Mouse (Mus musculus) left cerebral cortex, postnatal 25 days (tissue): ENCODE measurements around the gene Gngt2. TPM values are rescaled to one million over a fixed set of nuclear protein-coding genes. Genes with fewer than 3 reads are reported as not detected.
A peak's percentile ranks its signal among the peaks of the same experiment; 100 is the strongest.

Source experiments
- DNase-seq, 2 experiments: peaks; one replicate each; pipeline ENCODE4 v3.0.0; 2022; ENCODE audit warnings: low spot score in 2 of 2, mixed read lengths in 1 of 2
- intact Hi-C: fragments of 180-260 bp; cut with DNase I; formaldehyde crosslinking; loops from one replicate; pipeline ENCODE4 v1.15.1; 2025
- total RNA-seq, 2 experiments: library from RNA; stranded (reverse); gene quantifications; 2 replicates each; pipeline ENCODE4 v1.2.3; 2021

The Gngt2 gene
- total RNA-seq, 2 experiments from 2014 or later, result 2.6 to 3.2 TPM

DNA sequence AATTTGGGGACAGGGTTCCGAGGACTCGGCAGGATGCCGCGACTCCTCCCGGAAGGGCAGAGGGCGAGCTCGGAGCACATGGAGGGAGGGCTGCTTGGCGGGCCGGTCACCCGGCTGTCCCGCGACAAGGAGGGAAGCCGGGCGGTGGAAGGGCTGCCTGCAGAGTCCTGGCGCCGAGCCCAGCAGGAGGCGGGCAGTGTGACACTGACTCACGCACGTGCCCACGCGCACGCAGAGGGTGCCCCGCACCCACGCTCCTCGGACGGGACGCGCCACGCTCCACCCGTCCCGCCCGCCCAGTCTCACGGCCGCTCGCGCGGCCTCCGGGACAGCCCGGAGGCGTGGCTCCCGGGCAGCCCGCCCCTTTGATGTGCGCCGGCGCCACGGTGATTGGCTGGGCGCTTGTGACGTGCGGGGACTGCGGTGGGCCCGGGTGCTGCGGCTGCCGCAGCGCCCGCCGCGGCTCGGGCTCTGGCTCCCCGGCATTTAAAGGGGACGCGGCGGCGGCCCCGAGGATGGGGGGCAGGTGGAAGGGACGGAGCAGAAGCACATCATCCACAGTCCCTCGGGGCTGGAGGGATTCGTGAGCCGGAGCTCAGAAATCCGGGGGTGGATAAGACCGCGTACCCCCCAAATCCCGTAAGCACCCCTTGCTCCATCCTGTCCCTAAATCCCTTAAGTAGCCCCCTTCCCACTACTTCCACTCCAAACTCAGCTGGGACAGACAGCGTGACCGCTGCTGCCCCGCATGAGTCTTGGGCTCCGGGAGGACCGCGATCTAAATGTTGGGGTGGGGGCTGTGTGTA lies 12.7 kb upstream of the Gngt2 start, which contains the start of gene Phospho1:
Phospho1 (plus strand) TSS at position 429 of the 806 bp plus-strand sequence.
- DNase-seq, result peak; percentile 91

DNA sequence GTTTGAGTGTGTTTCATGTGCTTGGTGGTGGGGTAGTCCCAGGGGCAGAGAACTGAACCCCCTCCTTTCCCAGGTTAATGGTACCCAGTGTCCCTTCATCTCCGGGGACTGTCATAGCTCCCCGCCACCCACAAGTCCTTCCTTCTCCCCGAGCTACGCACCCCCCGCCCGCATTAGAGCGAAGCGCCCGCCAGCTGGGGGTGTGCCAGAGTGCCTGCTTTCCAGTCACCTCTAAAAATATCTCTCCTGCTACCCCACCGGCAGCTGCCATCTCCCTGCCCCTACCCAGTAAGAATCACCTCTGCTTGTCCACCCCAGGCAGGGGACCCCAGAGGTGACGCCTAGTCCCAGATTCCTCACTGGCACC lies 12.2 kb upstream of the Gngt2 start:
- intact Hi-C loops, result loop anchor here (2.0 to 10.0 kb wide), 5 partner anchors 34 to 302 kb away; partner anchors contain the start of gene Snf8
- DNase-seq, result peak in 1 of 2 experiments; percentile 68

More for the DNA sequence above, 12.7 kb upstream of the Gngt2 start, which contains the start of gene Phospho1:
- intact Hi-C loops, result loop anchor here (2.0 to 10.0 kb wide), 3 partner anchors 35 to 139 kb away; no protein-coding TSS in a partner anchor

DNA sequence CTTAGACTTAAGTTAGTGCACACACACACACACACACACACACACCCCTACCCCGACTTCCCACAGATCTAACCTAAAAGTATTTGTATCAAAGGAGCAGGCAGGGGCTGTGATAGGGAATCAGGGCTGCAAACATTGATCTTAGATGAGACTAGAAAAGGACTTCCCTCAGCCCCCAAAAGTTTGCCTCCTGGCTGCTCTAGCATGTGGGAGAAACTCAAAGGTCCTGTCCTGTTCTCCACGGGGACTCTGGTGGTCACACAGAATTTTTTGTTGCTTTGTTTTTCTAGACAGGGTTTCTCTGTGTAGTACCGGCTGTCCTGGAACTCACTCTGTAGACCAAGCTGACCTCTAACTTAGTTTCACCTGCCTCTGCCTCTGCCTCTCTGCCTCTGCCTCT lies 11.4 kb upstream of the Gngt2 start:
- no peak for DNase-seq
- intact Hi-C loops, result loop anchor here (2.0 to 10.0 kb wide), 4 partner anchors 33 to 302 kb away; partner anchors contain the start of gene Snf8

DNA sequence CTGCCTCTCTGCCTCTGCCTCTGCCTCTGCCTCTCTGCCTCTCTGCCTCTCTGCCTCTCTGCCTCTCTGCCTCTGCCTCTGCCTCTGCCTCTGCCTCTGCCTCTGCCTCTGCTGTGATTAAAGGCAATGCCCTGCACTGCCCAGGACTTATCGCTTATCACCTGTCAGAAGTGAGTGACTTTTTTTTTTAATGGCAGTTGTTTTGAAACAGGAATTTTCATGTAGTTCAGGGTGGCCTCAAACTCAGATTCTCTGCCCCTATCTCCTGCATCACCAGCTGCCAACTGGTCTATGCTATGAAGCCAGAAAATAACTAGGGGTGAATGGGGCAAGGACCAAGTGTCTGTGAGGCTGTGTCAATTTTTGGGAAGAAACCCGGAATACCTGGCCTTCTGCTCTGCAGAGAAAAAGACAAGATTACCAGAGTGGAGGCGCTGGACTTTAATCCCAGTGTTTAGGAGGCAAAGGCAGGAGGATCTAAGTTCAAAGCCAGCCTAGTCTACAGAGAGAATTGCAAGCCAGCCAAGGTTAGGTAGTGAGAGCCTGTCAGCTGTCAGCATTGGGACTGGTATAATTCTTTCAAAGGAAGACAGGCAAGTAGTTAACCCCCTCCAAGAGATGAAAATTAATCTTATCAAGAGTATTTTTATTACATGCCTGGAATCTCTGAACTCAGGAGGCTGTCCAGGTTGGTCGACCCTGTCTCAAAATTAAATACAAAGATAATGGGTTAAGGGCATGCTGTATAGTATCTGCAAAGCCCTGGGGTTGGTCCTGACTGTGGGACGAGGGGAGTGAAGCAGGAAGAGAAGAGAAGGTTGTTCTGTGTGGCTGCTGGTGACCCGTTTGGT lies 10.5 kb upstream of the Gngt2 start:
- DNase-seq, result no peak
- intact Hi-C loops, result loop anchor here (5.0 to 10.0 kb wide), 3 partner anchors 142 to 301 kb away; partner anchors contain the start of gene Snf8

DNA sequence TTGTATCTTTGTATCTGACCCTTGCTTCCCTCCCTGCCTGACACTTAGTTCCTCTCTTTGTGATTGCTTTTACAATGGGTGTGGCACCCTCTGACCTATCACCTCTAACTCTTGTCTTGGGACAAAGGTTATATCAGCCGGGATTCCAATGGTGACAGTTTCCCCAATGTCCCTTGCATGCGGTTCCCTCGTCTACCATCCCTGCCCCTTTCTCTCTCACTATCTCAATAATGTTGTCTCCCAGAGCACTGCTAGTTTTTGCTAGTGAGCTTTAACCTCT lies 9.9 kb upstream of the Gngt2 start:
- intact Hi-C loops, result loop anchor here (5.0 to 10.0 kb wide), 3 partner anchors 142 to 300 kb away; partner anchors contain the start of gene Snf8
- DNase-seq, result no peak

DNA sequence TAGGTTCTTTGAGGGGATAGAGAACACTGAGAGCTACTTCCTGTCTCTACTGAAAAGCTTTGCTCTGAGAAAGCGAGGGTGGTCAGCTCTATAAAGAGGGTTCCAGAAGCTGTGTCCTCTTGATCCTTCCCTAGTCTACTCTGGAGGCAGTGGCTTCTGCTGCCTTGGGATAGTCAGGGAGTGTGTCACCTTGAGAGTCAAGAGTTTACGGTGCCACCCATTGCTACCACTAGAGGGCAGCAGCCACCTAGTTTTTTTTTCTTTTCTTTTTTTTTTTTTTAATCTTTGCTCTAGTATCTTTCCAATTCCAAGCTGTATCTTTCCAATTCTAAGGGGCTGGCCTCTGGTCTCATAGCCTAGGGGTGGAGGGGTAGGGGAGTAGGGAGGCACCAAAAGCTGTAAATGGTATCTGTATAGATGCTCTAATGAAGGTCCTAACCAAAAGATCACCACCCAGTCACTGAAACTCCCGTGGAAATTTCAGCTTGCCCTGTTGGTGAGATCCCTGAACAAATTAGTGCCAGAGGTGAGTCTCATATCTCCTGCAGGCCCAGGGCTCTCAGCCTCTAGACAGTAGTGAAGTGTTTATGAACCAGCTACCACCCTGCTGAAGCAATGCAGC lies 9.4 kb upstream of the Gngt2 start:
- intact Hi-C loops, result loop anchor here (1.0 to 10.0 kb wide), 4 partner anchors 26 to 300 kb away; partner anchors contain the start of gene Snf8
- peak; percentile 55 to 77 for DNase-seq

DNA sequence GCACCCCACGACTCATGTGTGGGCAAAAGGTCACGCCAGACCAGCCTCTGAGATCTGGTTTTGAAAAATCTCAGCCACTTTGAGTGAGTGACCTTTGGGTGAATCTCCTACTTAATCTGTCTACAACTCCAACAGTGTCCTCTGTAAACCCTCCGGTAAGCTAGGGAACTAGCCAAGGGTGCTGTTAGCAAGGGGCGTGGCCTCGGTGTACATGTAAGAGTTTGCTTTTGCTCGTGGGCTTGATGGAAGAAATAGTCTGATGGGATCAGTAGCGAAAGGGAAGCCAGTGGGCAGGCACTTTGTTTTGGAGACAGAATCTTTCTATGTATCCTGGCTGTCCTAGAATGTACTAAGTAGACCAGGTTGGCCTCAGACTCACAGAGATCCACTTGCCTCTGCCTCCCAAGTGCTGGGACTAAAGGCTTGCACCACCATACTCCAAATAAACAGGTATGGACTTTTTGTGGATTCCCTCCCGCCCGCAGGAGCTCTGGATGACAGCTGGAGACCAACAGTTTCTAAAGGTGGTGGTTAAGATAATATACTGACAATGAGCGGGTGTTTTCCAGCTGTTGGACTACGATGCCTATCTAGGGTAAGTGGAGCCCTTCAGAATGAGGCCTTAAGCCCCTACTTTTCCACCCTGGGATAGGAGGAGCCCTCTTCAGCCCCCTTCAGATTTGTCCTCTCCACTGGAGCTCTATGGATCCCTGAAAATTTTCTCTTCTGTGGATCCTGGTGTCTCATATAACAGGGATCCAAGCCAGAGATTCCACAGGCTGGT lies 8.6 kb upstream of the Gngt2 start:
- DNase-seq, result no peak
- intact Hi-C loops, result loop anchor here (1.0 to 10.0 kb wide), 4 partner anchors 25 to 299 kb away; partner anchors contain the start of gene Snf8

DNA sequence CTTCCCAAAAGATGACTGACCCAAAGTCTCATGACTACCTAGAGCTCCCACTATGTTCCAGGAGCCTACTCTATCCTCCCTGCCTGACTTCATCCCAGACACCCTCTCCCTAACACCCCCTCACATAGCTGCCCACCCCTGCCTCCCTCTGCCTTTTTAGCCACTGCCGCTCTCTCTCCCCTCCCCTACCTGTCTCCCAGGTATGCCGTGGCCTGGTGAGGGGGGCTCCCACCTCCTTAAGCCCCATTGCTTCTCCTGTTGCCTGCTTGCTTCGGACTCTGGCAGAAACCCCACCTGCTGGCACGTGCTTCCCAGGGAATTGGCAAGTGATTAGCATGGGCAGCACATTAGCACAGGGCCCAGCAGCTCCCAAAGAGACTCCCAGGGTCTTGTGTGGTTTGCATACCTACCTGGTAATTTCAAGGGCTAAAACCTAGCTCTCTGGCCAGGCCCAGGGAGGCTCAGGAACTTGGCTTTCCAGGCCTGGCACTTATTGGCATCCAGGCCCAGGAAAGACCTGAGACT lies 7.4 kb upstream of the Gngt2 start:
- intact Hi-C loops, result loop anchor here (5.0 to 10.0 kb wide), 3 partner anchors 145 to 298 kb away; partner anchors contain the start of gene Snf8
- no peak for DNase-seq

DNA sequence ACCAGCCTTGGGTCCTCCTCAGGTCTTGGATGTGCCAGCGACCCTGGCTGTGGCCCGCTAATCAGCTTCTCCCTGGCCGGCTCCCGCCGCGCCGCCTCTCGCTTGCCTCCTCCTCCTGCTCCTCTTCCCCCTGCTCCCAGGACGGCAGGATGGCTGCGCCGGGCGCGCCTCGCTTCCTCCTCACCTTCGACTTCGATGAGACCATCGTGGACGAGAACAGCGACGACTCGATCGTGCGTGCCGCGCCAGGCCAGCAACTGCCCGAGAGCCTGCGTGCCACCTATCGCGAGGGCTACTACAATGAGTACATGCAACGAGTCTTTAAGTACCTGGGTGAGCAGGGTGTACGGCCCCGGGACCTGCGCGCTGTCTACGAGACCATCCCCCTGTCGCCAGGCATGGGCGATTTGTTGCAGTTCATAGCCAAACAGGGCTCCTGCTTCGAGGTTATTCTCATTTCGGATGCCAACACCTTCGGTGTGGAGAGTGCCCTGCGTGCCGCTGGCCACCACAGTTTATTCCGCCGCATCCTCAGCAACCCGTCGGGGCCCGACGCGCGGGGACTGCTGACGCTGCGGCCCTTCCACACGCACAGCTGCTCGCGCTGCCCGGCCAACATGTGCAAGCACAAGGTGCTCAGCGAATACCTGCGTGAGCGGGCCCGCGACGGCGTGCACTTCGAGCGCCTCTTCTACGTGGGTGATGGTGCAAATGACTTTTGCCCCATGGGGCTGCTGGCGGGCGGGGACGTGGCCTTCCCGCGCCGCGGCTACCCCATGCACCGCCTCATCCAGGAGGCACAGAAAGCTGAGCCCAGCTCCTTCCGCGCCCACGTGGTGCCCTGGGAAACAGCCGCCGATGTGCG lies 6.4 kb upstream of the Gngt2 start:
- intact Hi-C loops, result no loop called here

DNA sequence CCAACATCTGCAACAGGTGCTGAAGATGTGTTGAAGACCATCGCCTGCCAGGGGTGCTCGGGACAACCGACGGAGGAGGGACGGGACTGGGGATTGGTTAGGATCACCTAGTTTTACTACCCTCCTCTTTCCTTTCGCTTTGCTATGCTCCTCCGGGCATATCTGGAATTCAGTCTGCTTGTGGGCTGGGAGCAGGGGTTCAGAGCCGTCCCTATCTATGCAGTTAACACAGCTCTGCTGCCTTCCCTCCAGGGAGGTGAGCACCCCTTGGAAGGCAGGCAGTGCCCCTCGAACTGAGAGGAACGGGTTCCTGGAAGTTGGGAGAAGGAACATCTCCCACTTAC lies 5.8 kb upstream of the Gngt2 start:
- intact Hi-C loops, result no loop called here
- DNase-seq, result no peak

More for the DNA sequence above, 6.4 kb upstream of the Gngt2 start:
- no peak for DNase-seq

DNA sequence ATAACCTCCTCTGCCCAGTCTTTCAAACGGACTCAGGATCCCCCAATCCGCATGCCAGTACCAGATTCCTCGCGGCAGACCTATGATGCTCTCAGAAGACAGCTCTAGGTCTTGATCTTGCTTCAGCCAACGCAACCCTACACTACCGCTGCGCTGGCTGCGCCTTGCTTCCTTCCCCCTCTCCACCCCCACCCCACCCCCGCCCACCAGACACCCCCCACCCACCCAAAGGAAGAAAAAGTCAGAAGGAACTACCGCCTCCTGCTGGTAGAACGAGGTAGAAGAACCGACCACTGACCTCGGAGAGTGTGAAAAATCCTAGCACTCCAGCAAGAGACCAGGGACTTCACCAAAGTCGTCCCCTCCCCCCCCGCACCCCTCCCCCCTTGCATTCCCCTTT lies 5.4 kb upstream of the Gngt2 start:
- intact Hi-C loops, result no loop called here
- no peak for DNase-seq

DNA sequence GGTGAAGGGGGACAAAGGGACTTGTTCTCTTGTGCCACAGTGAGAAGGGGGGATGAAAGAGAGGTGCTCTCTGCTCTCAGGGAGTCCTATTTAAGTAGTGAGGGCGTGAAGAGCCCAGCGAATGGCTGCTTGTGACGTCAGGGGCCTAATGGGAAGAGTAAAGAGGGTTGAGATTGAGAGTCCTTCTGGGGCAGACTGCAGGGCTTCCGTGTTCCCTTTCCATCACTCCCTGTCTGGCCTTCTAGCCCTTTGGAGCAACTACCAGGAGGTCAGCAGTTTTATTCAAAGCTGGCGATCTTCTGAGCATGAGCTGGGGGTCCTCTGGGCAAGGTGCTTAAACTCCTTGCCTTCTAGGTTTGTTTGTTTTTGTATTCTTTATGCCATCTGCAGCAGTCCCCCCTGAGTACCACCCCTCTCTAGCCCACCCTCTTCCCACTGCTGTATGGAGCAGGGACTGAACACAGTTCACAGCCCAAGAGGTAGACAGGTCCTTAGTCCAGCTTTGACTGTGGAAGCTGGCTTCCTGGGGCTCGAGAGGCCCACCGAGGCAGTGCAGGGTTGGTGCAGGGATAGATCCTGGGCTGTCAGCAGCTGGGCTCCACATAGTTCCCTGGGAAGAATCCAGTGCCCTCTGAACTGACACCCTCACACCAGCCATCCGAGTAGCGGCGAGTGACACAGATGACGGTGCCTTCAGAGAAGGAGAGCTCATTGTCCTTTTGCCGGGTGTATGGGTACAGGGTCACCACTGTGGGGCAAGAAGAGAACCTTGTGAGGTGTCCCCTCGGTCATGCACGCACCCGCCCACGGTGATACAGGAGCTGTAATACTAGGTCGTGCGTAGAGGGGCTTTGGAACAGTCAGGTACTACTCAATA lies 4.6 kb upstream of the Gngt2 start:
- no peak for DNase-seq
- intact Hi-C loops, result no loop called here

DNA sequence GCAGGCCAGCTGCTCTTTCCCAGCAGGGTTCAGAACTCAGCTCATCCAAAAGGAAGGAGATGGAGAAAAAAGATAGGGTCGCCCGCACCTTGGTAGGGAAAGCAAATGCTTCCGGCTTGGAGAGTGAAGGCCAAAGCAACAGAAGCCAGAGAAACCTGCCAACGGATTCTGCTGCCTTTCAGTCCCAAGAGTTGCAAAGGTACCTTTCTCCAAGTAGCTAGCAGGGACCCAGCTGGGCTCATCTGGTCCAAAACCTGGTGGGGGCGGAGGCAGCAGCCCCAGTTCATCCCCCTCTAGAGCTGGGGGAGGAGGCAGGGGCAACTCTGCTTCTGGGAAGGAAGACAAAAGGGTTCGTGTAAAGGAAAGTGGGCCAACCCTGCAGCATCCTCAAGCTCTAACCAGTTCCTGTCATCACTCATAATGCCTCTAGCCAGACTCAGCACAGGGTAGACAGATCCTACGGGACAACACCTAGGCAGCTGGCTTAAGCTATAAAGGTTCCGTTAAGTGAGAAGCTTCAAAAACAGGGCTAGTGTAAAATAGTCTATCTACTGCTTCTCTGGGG lies 3.9 kb upstream of the Gngt2 start:
- intact Hi-C loops, result no loop called here
- DNase-seq, result no peak

DNA sequence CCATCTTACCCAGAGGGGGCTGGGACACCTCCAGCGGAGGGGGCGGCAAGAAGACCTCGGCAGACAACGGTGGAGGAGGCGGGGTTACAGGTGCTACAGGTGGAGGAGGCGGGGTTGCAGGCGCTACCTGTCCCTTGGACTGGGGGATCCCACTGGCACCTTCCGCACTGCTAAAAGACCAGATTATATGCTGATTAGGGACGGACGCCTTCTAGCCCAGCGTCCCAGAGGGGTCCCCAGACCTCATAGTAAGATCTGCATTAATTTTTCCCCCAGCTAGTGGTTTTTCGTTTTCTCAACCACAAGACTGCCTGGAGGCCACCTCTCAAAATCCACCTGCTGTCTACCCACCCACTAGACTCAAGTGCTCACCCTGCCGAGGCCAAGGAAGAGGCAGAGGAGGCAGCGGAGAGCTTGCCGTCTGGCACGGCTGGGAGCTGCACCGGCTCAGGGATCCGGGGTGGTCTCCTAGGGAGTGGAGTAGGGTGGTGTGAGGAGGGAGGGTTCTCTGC lies 3.3 kb upstream of the Gngt2 start:
- intact Hi-C loops, result no loop called here
- DNase-seq, result no peak

DNA sequence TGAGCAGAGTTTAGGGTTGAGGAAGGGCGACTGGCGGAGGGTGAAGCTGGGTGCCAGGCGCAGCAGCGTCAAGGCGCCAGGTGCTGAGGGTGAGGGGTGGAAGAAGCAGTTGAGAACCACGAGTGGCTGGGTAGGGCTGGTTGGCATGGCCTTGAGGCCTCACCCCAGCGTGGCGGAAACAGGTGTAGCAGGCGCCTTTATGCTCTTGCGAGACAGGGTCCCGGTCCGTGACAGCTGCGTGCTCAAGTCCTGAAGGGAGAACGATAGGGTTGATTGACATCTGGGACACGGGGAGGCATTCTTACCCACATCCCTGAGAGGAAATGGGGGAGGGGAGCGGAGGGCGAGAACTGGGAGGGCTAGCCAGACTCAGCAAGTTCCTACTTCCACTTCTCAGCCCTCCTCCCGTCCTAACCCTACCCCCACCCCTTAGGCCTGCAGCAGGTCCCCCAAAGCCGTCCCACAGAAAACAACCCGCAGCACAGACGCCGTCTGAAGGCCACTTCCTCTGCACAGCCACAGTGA lies 2.8 kb upstream of the Gngt2 start:
- intact Hi-C loops, result no loop called here
- peak in 1 of 2 experiments; percentile 66 for DNase-seq
